Mouse (Mus musculus) kidney, postnatal 0 days (tissue): ENCODE results near the gene Mapkbp1. TPM values are rescaled to one million over a fixed set of nuclear protein-coding genes. Genes with fewer than 3 reads are reported as not detected.

Experiments used
- ATAC-seq: fragments of 200-750 bp; cut with Nextera tagmentation; replicated peaks from 2 replicates; pipeline ENCODE4 v1.8.0; 2017; ENCODE audit warnings: low read depth, moderate number of reproducible peaks, moderate TSS enrichment, moderate library complexity; ENCODE audit not compliant: low FRiP score
- DNase-seq: peaks from one replicate; pipeline ENCODE4 v3.0.0-alpha.2; 2016; ENCODE audit warnings: low spot score
- H3K27ac ChIP-seq: fragments of 300-500 bp; sonication (generic); 2 replicates; pipeline ENCODE4 v1.5.1; 2014; ENCODE audit warnings: mild to moderate bottlenecking
- H3K27me3 ChIP-seq: fragments of 300-500 bp; sonication (generic); 2 replicates; pipeline ENCODE4 v1.6.1; 2014; ENCODE audit warnings: low read length, mixed read lengths; ENCODE audit not compliant: insufficient read depth
- H3K36me3 ChIP-seq: fragments of 300-500 bp; sonication (generic); 2 replicates; pipeline ENCODE4 v1.6.1; 2014; ENCODE audit warnings: low read length, mixed read lengths; ENCODE audit not compliant: insufficient read depth
- H3K4me1 ChIP-seq: fragments of 300-500 bp; sonication (generic); replicated peaks from 2 replicates; pipeline ENCODE4 v1.6.1; 2014; ENCODE audit warnings: antibody characterized with exemption, low read length, mixed read lengths; ENCODE audit not compliant: insufficient read depth
- H3K4me2 ChIP-seq: fragments of 300-500 bp; sonication (generic); 2 replicates; pipeline ENCODE4 v1.6.1; 2014; ENCODE audit warnings: mild to moderate bottlenecking, low read length, moderate library complexity, mixed read lengths
- H3K4me3 ChIP-seq: fragments of 300-500 bp; sonication (generic); replicated peaks from 2 replicates; pipeline ENCODE4 v1.5.1; 2014; ENCODE audit warnings: low read depth, low read length
- H3K9ac ChIP-seq: fragments of 300-500 bp; sonication (generic); 2 replicates; pipeline ENCODE4 v1.6.1; 2014; ENCODE audit warnings: low read depth, low read length
- H3K9me3 ChIP-seq: fragments of 300-500 bp; sonication (generic); replicated peaks from 2 replicates; pipeline ENCODE4 v1.6.1; 2016; ENCODE audit warnings: low read length, inconsistent platforms, mixed read lengths
- CTCF ChIP-seq: IDR thresholded peaks from 2 replicates; pipeline ENCODE4 v1.5.1; 2016; ENCODE audit warnings: antibody characterized with exemption, low read depth, mild to moderate bottlenecking, moderate library complexity
- whole genome bisulfite sequencing: fragments of 180-500 bp; shearing (Covaris S2); extraction: QIAGEN DNeasy Blood & Tissue Kit; methylation state at CpG from one replicate; pipeline ENCODE4 v1.1.7; 2014; 5-methylcytosine and 5-hydroxymethylcytosine counted together
- polyA plus RNA-seq: library from polyadenylated mRNA; unstranded; fragments of >200 nt; fragmentation: Nextera tagmentation; extraction: Ambion mirVana; gene quantifications from 2 replicates; pipeline ENCODE4 v1.2.1, GENCODE M21; 2015

Gene Mapkbp1
- polyA plus RNA-seq, 1 experiment from 2014 or later = 1.9 TPM

GRCm38 (mm10) chr2:120030380-120030779 is 57.9 kb downstream of the Mapkbp1 start:
- Histone ChIP-seq H3K4me3 (no peak overlapping the region), H3K27me3 (no peaks in the 10 kb centered on the region), H3K4me2 (no peak overlapping the region), H3K9me3 (no peaks in the 10 kb centered on the region), H3K27ac (no peak overlapping the region), H3K9ac (no peak overlapping the region), H3K4me1 (peaks cover 11% of the 10 kb centered on the region), H3K36me3 (peaks cover 11% of the 10 kb centered on the region; the same call in 1 of the 2 replicates)
- no peak for ATAC-seq
- no peak for DNase-seq
- WGBS = 89% methylated on average over 8 of the region's 8 CpGs
- no peak for TF ChIP-seq CTCF

- WGBS = 79% methylated on average over 12 of the region's 12 CpGs
- ATAC-seq = no peak
- Histone ChIP-seq H3K27me3 (no peaks in the 10 kb centered on the region), H3K4me2 (no peak within 1 kb of the TSS), H3K27ac (no peak within 1 kb of the TSS), H3K9ac (no peak within 1 kb of the TSS), H3K4me3 (no peak within 1 kb of the TSS), H3K4me1 (peaks cover 8% of the 10 kb centered on the region; the same call in 1 of the 2 replicates), H3K9me3 (no peaks in the 10 kb centered on the region), H3K36me3 (0 out of 2 replicates have a peak, but pooled peaks cover 11% of the 10 kb centered on the region)
- no peak for DNase-seq
- TF ChIP-seq CTCF = no peak
Observed at GRCm38 (mm10) chr2:120032726-120033467, 60.4 kb downstream of the Mapkbp1 start, which contains the start of gene Pla2g4b. Pla2g4b (plus strand) TSS chr2:120033417.

GRCm38 (mm10) chr2:120033726-120034125 is 61.2 kb downstream of the Mapkbp1 start:
- H3K4me1 ChIP-seq = no peaks in the 10 kb centered on the region
- DNase-seq (no peak), ATAC-seq (no peak)
- WGBS = 66% methylated on average over 5 of the region's 5 CpGs
- TF ChIP-seq CTCF = no peak
- no peak overlapping the region for H3K4me3 ChIP-seq
- H3K9ac ChIP-seq = no peak overlapping the region
- H3K27me3 ChIP-seq = no peaks in the 10 kb centered on the region
- no peak overlapping the region for H3K4me2 ChIP-seq
- H3K36me3 ChIP-seq = peaks cover 16% of the 10 kb centered on the region; the same call in 1 of the 2 replicates
- H3K27ac ChIP-seq = no peak overlapping the region
- H3K9me3 ChIP-seq = no peaks in the 10 kb centered on the region

GRCm38 (mm10) chr2:120037744-120038143 is 65.2 kb downstream of the Mapkbp1 start:
- TF ChIP-seq CTCF = no peak
- ATAC-seq = no peak
- Histone ChIP-seq H3K4me1 (no peaks in the 10 kb centered on the region), H3K9me3 (no peaks in the 10 kb centered on the region), H3K36me3 (peaks cover 38% of the 10 kb centered on the region), H3K4me2 (no peak overlapping the region), H3K27me3 (no peaks in the 10 kb centered on the region), H3K4me3 (no peak overlapping the region), H3K9ac (no peak overlapping the region), H3K27ac (no peak overlapping the region)
- no peak for DNase-seq
- WGBS = 89% methylated on average over 9 of the region's 9 CpGs

DNA sequence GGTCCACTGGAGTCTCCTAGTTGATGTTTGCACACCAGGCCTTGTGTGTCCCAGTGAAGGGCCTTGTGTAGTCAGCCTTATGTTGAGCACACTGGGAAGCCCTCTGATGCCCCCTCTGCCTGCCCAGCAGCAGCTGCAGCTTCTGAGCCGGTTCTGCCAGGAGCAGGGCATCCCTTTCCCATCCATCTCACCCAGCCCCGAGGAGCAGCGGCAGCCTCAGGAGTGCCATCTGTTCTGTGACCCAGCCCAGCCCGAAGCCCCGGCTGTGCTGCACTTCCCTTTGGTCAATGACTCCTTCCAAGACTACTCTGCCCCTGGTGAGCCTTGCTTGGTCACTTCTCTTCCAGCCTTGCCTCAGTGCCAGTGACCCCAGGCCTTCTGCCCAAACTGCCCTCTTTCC is 68.5 kb downstream of the Mapkbp1 start:
- TF ChIP-seq CTCF = no peak
- ATAC-seq = no peak
- H3K9me3 ChIP-seq = no peaks in the 10 kb centered on the region
- H3K36me3 ChIP-seq = peaks cover 35% of the 10 kb centered on the region
- no peak overlapping the region for H3K9ac ChIP-seq
- H3K4me1 ChIP-seq = no peaks in the 10 kb centered on the region; the same call in 1 of the 2 replicates
- no peak overlapping the region for H3K4me2 ChIP-seq
- H3K27ac ChIP-seq = no peak overlapping the region
- DNase-seq = no peak
- no peak overlapping the region for H3K4me3 ChIP-seq
- WGBS = 80% methylated on average over 5 of the region's 5 CpGs
- H3K27me3 ChIP-seq = no peaks in the 10 kb centered on the region

GRCm38 (mm10) chr2:120044101-120044603 is 71.7 kb downstream of the Mapkbp1 start:
- ATAC-seq = peak; percentile 35
- Histone ChIP-seq H3K27ac (no peak overlapping the region), H3K4me1 (no peaks in the 10 kb centered on the region; the same call in none of the 2 replicates), H3K27me3 (no peaks in the 10 kb centered on the region), H3K9ac (no peak overlapping the region), H3K9me3 (no peaks in the 10 kb centered on the region), H3K4me3 (no peak overlapping the region), H3K4me2 (no peak overlapping the region), H3K36me3 (peaks cover 27% of the 10 kb centered on the region)
- peak; percentile 50 for DNase-seq
- 37% methylated on average over 4 of the region's 4 CpGs for whole genome bisulfite sequencing
- no peak for TF ChIP-seq CTCF
